Mouse (Mus musculus): ENCODE results near the gene Camk2n1.

DNA sequence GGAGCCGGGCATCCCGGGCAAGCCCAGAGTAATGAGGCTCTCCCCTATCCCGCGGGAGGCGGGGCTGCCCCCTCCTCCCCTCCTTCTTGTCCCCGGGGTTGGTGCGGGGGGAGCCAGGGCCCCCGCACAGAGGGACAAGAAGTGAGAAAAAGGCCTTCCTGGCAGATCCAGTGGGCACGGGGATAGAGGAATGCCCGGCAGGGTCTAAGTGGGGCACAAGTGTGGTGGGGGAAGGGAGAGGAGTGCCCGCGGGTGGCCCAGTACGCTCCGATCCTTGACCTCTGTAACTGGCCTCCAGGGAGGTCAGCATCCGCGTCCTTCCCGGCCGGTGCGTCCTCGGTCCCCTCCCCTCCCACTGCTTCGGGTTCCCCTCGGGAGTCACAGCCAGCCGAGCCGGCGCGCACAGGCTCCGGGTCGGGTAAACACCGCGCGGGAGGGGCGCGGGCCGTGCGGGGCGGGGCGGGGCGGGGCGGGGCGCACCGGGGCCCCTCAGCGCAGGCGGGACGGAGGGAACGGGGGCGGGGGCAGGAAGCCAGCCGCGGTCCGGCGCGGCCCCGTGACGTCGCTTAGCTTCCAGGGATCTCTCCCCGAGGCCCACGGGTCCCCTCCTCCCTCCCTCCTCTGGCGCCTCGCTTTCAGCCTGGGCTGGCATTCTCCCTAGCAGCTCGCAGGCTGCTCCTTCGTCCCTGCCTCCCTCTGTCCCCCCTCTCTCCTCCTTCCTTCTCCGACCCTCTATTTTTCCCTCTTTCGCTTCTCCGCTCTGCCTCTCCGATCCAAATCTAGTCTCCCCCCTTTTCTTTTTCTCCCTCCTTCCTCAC is at the start of gene Camk2n1:
- TF ChIP-seq CTCF (IDR thresholded peaks at IDR 0.05) = no peak
- TF ChIP-seq POLR2A (IDR thresholded peaks at IDR 0.05; ENCODE audit: insufficient read depth, low read depth, low read length) = peak; percentile 79

Data from heart, adult 2 months (tissue).